Mouse (Mus musculus) cerebellum, adult 2 months (tissue): ENCODE measurements around the gene Cdkn2a. TPM values are rescaled to one million over a fixed set of nuclear protein-coding genes. Genes with fewer than 3 reads are reported as not detected.

Experiments
- DNase-seq, 2 experiments: peaks; one replicate each; pipeline ENCODE4 v3.0.0; 2021
- H3K27ac ChIP-seq: fragments of 200-500 bp; 2 replicates; pipeline ENCODE4 v1.5.1; 2012; ENCODE audit warnings: low read length, control low read depth, inconsistent platforms; ENCODE audit not compliant: insufficient read depth
- H3K27me3 ChIP-seq: fragments of 200-500 bp; 2 replicates; pipeline ENCODE4 v1.6.1; 2012; ENCODE audit warnings: inconsistent platforms, mild to moderate bottlenecking, low read length, moderate library complexity; ENCODE audit not compliant: control insufficient read depth, insufficient read depth
- H3K4me1 ChIP-seq: fragments of 200-500 bp; 2 replicates; pipeline ENCODE4 v1.6.1; 2011; ENCODE audit warnings: low read length; ENCODE audit not compliant: control insufficient read depth, insufficient read depth
- H3K4me3 ChIP-seq: fragments of 200-500 bp; replicated peaks from 2 replicates; pipeline ENCODE3; 2011; ENCODE audit warnings: mild to moderate bottlenecking, low read depth, low read length, control low read depth; ENCODE audit not compliant: insufficient read depth
- CTCF ChIP-seq: fragments of 200-500 bp; IDR thresholded peaks from 2 replicates; pipeline ENCODE4 v1.5.1; 2011; ENCODE audit warnings: low read depth, mild to moderate bottlenecking, control low read depth, low read length, moderate library complexity, borderline replicate concordance; ENCODE audit not compliant: insufficient read depth
- POLR2A ChIP-seq: fragments of 200-500 bp; IDR thresholded peaks from 2 replicates; pipeline ENCODE4 v1.6.1; 2011; ENCODE audit warnings: low read length, control low read depth, borderline replicate concordance; ENCODE audit not compliant: insufficient read depth
- WGBS: fragments of 180-500 bp; shearing (Covaris S2); methylation state at CpG from one replicate; pipeline ENCODE4 v1.1.7; 2018; 5-methylcytosine and 5-hydroxymethylcytosine counted together
- polyA plus RNA-seq: library from polyadenylated mRNA; depleted of rRNA; stranded (reverse); fragments of >200 nt; gene quantifications from 2 replicates; pipeline ENCODE4 v1.2.3, GENCODE M21; 2012; rRNA removed

The Cdkn2a gene
- polyA plus RNA-seq, 1 experiment, result not detected

DNA sequence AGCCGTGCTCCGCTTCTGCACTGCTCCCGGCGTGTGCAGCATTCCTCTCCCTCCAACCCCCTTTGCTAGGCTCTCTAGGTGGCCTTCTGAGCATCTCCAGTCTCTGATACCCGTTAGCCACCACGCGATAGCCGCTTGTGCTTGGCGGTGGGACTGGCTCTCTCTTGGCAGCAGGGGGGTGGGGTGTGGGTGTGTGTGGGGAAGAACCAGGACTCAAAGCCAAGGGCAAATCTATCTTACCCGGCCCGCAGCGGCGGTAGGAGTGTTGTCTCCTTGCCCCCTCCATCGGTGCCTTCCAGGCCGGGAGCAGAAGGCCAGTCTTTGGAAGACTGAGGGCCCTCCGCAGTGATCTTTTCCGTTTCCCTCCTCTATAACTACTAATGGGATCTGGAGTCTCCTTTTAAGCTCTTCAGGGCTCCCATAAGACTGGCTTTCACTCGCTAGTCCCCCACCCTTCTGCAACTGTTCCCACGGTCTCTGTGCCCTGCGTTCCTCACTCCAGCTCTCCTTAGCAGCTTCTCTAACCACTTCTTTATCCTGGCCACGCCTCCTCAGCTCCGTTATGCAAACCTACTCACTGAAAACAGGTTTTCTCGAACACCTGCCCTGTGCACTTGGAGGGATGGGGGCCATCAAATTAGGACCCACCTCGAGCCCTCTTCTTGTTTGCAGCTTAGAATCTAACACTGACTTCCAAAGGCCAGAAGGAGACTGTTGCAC is 19.5 kb downstream of the Cdkn2a start:
- no peak for DNase-seq
- no peak for TF ChIP-seq CTCF
- TF ChIP-seq POLR2A, result no peak
- Histone ChIP-seq H3K4me1 (no peaks in the 10 kb centered on the region), H3K27me3 (peaks cover 15% of the 10 kb centered on the region; the same call in 1 of the 2 replicates), H3K27ac (no peak overlapping the region), H3K4me3 (no peak overlapping the region)
- WGBS, result 2% methylated on average over 24 of the region's 24 CpGs

DNA sequence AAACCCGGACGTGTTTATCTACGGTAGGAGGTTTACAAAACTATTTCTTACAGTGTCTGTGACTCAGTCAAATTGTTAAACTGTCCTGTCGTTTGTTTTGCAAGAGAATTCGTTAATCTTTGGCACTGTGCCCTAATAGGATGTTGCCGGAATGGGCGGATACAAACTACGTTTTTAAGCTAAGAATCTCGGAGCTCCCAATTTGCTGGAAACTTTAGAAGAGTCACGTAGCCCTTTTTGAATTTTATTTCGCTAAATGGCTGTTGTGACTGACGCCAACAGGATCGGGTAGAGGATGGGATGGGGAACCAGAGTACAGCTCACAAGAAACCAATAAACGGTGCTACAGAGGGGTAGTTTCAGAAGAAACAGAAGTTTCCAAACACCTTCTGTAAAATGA is 20.4 kb downstream of the Cdkn2a start:
- Histone ChIP-seq H3K4me3 (no peak overlapping the region), H3K27me3 (peaks cover 13% of the 10 kb centered on the region; the same call in 1 of the 2 replicates), H3K27ac (no peak overlapping the region), H3K4me1 (no peaks in the 10 kb centered on the region)
- no peak for DNase-seq
- TF ChIP-seq CTCF (no peak), POLR2A (no peak)
- 5% methylated on average over 14 of the region's 14 CpGs for WGBS

DNA sequence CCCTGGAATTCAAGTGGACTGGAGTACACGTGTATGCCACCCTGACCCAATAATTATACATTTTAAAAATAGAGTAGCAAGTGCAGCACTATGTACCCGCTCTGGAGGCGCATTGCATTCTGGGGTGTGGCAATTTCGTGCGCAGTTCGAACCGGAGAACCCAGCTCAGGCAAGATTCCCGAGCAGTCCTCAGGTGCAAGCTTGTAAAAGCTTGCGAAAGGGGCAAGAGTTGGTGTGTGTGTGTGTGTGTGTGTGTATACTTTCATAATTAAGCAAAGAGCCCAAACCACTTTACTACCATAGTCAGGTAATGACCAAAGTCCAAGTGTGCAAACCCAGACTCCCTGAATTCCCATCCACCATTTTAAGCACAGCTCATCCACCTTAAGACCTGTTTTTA is 20.9 kb downstream of the Cdkn2a start:
- TF ChIP-seq CTCF (no peak), POLR2A (no peak)
- Histone ChIP-seq H3K4me3 (no peak overlapping the region), H3K4me1 (no peaks in the 10 kb centered on the region), H3K27ac (no peak overlapping the region), H3K27me3 (peaks cover 13% of the 10 kb centered on the region; the same call in 1 of the 2 replicates)
- no peak for DNase-seq
- WGBS, result 4% methylated on average over 9 of the region's 9 CpGs

GRCm38 (mm10) chr4:89272961-89273540 is 21.4 kb downstream of the Cdkn2a start:
- no peak for TF ChIP-seq CTCF
- no peak for DNase-seq
- 5% methylated on average over 20 of the region's 20 CpGs for WGBS

DNA sequence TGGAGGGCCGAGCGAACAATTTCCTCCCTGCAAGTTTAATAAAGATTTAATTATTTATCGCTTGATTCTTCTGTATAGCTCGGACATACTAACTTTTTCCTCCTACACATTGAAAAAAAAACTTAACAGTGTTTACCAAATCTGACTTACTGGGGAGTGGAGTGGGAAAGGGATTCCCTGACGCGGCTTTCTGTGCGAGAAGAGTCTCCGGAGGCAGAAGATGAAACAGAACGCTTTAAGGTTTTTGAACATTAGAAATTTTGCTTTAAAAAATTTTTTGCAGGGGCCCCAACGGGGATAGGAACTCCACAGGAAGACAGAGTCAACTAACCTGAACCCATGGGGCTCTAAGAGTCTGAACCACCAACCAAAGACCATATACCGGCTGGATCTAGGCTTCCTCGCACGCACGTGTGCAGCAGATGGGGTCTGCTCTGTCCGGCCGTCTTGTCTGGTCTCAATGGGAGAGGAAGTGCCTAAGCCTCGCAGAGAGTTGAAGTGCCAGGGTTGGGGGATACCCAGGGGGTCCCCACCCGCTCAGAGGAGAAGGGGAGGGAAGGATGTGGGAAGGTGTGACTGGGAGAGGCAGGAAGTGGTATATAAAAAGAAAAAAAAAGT is 22.2 kb downstream of the Cdkn2a start:
- no peaks in the 10 kb centered on the region for H3K4me1 ChIP-seq
- TF ChIP-seq POLR2A (no peak), CTCF (no peak)
- no peak for DNase-seq
- H3K27ac ChIP-seq, result no peak overlapping the region
- WGBS, result 10% methylated on average over 18 of the region's 18 CpGs
- H3K4me3 ChIP-seq, result no peak overlapping the region
- peaks cover 12% of the 10 kb centered on the region; the same call in 1 of the 2 replicates for H3K27me3 ChIP-seq

More at GRCm38 (mm10) chr4:89272961-89273540, 21.4 kb downstream of the Cdkn2a start:
- Histone ChIP-seq H3K4me1 (no peaks in the 10 kb centered on the region), H3K4me3 (no peak overlapping the region), H3K27me3 (peaks cover 13% of the 10 kb centered on the region; the same call in 1 of the 2 replicates), H3K27ac (no peak overlapping the region)

- DNase-seq, result no peak
- WGBS, result 74% methylated on average over 1 of the region's 1 CpGs
- Histone ChIP-seq H3K4me1 (no peaks in the 10 kb centered on the region), H3K27me3 (no peaks in the 10 kb centered on the region; the same call in 1 of the 2 replicates), H3K4me3 (no peak overlapping the region), H3K27ac (no peak overlapping the region)
- no peak for TF ChIP-seq CTCF
- TF ChIP-seq POLR2A, result no peak
These were observed 36.7 kb downstream of the Cdkn2a start for GRCm38 (mm10) chr4:89257768-89258167.

DNA sequence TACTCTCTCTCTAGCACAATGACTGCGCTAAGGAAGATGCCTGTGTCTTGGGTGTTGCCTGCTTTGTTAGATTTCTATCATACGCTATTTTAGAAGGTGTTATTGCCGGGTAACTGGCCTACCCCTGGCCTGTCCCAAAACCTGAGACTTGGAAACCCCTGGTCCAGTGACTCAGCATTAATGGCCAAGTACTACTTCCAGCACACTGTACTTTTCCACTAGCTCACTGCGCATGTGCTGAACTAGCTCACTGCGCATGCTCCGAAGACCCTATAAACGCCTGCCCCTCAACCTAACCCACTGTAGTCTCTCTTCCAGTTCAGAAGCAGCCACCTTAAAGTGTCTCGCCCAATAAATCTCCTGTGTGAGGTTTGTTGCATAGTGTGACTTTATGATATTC is 60.0 kb downstream of the Cdkn2a start:
- TF ChIP-seq CTCF, result no peak
- TF ChIP-seq POLR2A, result no peak
- Histone ChIP-seq H3K27ac (no peak overlapping the region), H3K4me3 (no peak overlapping the region), H3K4me1 (no peaks in the 10 kb centered on the region), H3K27me3 (no peaks in the 10 kb centered on the region)
- WGBS, result 88% methylated on average over 8 of the region's 8 CpGs
- no peak for DNase-seq

Other genes starting within 250 kb of the Cdkn2a start
- 12.6 and 12.9 TPM in 2 replicates for gene Mtap, start 157.5 kb downstream of the Cdkn2a start, polyA plus RNA-seq
- 1.3 and 1.4 TPM in 2 replicates for gene Cdkn2b, start 16.4 kb upstream of the Cdkn2a start, polyA plus RNA-seq